Mouse (Mus musculus): ENCODE data around the gene Slc44a2. TPM values are rescaled to one million over a fixed set of nuclear protein-coding genes. Genes with fewer than 3 reads are reported as not detected.
A peak's percentile ranks its signal among the peaks of the same experiment; 100 is the strongest.
"Not testable (repeated sequence)": the region's sequence is repeated elsewhere in the genome, so short reads cannot be mapped to it uniquely, and the experiment has no call there.

The Slc44a2 gene
- 80.9 and 85.5 TPM in 2 replicates for total RNA-seq (2015)
- total RNA-seq (2017) = 66.8 and 68.2 TPM in 2 replicates

DNA sequence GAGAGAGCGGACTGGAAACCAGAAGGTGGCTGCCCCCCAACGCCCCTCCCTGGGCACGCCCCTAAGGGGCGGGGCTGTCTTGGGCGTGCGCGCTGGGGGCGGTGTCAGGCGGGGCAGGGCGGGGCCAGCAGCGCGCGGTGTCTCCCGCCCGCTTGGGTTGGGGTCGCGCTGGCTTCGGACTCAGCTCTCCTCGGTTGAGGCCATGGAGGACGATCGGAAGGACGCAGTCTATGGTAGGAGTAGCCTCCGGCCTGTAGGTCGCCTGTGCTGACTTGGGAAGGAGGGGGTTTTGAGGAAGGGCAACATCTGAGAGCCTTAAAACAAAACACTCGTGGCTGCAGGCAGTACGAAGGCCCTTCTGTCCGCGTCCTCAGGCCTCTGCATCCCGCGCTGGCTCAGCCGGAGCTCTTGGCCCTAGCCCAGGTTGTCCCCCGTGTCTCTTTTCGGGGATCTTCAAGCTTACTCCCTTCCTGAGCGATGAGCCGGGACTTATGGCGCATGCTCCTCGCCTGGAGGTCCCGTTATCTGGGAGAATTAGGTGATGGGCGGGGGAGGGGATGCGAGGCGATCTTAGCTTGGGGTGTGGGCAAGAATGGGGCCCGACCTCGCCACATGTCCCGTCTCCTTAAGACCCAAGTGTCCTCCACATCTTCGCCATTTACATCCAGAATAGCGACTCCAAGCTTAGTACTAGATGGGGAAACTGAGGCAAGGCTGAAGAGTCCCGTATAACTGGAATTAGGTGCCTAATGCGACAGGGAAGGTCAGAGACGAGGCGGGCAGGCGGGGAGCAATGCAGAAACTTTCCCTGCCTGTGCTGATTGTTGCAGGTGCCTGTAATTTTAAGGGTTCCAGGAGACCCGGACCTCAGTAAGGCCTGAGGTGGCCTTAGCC is at the start of gene Slc44a2:
Gene Slc44a2 (plus strand): TSS at position 80 of the 894 bp plus-strand sequence.
- ATAC-seq (replicated peaks; ENCODE audit: poor library complexity) = peak; percentile 74

DNA sequence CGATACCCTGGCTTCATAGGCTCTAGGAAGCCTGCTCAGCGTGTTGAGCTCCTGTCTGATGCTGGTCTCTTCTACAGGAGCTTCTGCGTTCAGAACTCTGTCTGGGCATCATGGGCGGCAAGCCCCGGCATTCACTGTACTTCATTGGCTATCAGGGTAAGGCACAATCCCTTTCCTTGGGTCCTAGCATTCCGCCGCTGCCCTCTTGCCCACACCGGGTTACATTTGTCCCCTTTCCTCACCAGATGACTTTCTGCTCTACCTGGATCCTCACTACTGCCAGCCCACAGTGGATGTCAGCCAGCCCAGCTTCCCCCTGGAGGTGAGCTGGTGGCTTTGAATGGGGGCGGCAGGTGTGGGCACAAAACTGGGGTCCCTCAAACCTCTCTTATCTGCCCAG is 48.1 kb upstream of the Slc44a2 start:
- no peak for ATAC-seq (replicated peaks; ENCODE audit: poor library complexity)

DNA sequence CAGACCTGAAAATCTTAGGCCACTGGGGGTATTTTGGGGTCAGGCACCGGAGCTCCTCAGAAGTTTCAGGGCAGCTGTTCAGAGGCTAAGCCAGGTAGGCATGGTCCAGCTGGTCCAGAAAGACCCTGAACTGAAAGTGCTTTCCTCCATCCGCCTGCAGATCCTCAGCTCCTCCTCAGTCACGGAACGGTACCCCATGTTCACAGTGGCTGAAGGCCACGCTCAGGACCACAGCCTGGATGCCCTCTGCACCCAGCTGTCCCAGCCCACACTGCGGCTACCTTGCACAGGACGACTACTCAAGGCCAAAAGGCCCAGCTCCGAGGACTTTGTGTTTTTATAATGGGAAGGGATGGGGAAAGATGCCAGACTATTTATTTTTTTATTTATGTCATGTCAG is 47.4 kb upstream of the Slc44a2 start:
- ATAC-seq (replicated peaks; ENCODE audit: poor library complexity) = no peak

DNA sequence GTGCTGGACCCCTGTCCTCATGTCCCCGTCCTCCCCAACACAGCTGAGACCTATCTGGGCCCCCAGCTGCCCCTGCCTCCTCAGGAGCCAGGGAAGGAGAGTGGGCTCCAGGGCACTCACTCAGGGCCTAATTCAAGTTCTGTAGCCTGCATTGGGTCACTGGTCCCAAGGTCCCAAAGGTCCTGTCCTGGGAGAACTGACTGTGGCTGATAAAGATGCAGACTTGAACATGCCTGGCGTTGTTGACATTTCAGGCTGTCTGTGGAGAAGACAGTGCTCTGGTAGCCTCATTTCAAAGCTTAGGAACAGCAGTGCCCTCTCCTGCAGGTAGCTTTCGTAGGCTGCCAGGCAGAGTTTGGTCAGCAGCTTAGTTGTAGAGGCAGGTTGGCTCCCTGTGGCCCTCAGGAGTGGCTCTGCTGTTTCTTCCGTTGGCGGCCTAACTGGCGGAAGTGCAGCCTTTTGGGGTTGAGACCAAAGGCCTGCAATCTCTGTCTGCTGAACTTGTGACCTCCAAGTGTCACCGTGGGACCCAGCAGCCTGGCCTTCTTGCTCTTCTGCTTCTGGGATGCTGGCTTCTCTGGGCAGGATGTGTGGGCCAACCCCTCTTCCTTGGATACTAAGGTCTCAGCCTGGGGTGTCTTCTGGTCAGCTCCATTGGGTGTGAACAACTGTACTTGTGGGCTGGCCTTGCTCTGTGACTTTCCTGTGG is 46.8 kb upstream of the Slc44a2 start:
- ATAC-seq (replicated peaks; ENCODE audit: poor library complexity) = no peak

DNA sequence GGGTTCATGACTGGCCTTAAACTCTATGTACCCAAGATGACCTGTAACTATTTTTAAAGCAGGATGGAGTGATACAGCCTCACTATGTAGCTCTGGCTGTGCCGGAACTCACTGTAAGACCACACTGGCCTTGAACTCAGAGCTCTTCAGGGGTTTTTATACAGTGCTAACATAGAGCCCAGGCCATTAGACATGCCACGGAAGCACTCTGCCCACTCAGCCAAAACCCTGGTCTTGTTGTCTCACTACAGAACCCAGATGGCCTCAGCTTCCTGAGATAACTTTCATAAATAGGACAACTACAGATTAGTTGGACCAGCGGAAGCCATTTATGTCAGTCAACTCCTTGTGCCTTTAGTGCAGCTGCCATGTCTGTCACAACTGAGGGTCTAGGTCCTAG is 46.2 kb upstream of the Slc44a2 start:
- ATAC-seq (replicated peaks; ENCODE audit: poor library complexity) = no peak

DNA sequence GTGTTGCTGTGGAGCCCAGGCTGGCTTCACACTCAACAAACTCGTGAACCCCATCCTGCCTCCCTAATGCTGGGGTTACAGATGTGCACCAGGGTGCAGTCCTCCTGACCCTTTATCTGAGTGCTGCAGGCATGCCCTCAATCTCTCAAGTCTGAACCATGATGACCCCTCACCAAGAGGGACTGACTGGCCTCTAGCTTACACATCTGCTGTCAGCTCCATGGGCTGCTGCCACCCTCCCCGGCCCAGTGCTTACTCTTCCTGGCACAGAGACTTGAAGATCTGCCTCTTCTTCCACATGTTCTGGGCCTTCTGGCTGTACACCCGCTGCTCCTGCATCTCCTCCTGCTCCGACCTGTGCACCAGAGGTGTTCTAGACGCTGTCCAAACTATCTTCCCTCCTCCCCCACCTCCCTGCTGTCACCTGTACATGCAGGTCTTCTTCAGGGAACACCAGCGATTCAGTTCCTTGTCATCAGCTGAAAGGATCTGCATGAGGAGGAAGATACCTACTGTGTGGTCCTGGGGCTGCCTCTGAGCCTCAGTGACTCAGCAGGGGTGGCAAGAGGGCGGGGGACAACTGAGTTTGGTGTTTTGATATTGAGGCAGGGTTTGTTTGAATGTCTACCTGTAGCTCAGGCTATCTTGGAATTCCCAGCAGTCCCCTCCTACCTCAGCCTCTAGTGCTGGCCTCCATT is 45.3 kb upstream of the Slc44a2 start:
- no peak for ATAC-seq (replicated peaks; ENCODE audit: poor library complexity)

DNA sequence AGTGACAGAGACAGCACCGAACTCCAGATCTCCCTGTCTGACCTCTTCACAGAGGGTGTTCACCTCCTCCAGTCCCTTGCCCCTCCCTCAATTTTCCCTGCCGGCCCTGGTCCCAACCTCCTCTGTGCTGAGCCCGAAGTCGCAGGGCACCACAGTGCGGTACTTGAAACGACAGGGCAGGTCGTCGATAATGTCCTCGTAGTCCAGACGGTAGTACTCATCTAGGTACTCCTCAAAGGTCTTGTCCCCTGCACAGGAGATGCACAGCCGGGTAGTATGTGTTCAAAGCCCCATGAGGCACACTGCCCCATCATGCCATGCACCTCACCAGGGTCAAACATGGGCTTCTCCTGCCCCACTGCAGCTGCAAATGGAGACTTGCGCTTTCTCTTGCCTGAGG is 44.8 kb upstream of the Slc44a2 start:
- ATAC-seq (replicated peaks; ENCODE audit: poor library complexity) = no peak

DNA sequence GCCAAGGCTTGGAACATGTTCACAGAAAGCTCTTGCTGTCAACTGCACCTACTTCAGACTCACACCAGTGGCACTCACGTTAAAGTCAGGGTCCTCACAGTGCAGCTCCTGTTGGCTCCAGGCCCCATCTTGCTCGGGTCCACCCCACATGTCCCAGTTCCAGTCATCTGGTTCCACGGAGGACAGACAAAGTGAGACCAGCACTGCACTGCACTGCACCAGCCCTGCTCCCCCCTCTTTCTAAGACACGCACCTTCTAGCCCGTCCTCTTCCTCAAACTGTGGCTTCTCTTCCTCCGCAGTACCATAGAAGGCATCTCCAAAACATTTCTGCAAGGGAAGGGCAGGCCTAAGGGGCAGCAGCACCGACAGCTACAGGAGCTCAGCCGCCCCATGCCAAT is 44.2 kb upstream of the Slc44a2 start:
- no peak for ATAC-seq (replicated peaks; ENCODE audit: poor library complexity)

DNA sequence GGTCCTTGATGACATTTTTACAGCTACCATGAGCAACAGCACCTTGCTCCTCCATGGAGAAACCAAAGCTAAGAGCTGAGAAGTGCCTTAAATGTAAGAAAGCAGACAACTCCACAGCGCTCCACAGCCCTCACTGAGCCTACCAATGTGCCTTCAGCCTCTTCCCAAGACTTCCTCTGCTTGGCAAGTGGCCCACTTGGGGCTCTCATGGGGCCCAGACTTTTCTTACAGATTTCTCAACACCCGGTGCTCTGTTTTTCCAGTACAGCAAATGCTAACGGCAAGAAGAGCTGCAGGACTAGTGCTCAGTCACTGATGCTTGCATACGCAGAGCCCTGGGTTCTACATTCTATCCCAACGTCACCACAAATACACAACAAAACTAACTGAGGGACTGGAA is 42.7 kb upstream of the Slc44a2 start:
- no peak for ATAC-seq (replicated peaks; ENCODE audit: poor library complexity)

DNA sequence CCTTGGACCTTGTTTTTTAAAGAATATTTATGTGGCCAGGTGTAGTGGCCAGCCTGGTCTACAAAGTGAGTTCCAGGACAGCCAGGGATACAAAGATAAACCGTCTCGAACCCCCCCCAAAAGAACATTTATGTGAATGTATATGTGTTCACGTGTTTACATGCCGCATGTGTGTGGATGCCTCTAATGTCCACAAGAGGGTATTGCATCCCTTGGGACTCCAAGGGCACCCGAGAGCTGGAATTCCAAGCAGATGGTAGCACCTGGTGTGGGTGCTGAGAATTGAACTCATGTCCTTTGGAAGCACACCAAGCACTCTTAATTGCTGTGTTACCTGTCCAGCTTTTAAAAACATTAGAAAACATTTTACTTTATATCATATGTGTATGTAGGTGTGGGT is 36.9 kb upstream of the Slc44a2 start:
- ATAC-seq (replicated peaks; ENCODE audit: poor library complexity) = no peak

DNA sequence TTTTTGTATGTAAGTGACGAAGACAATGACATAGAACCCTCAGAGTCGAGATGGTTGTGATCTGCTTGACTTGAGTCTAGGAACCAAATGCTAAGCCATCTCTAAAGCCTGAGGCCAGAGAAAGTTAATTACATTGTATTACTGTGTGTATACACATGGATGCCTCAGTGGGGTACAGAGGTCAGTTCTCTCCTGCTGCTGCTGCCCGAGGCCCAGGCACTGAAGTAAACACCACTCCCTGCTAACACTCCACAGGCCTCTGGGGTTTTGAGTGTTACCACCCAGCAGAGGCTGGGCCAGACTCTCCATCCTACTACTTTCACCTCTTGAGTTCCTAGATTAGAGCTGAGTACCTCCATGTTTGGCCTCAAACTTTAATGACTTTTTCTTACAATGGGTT is 36.5 kb upstream of the Slc44a2 start:
- ATAC-seq (replicated peaks; ENCODE audit: poor library complexity) = no peak

DNA sequence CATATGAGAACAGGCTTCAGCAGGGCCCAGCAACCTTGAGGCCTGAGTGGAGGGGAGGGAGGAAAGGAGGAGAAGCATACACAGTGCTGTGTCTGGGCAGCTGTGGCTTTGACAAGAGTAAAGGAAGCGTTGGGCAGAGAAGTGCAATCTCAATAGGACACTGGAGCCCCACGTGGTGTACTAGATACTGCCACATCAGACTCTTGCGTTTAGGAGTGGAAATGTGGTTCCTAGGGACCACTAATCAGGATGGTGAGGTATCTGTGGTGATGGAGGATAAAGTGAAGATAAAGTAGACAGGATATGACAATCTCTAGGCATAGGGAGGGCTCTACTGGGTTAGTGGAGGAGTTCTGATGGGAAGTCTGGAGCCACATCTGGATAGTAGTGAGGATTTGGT is 33.7 kb upstream of the Slc44a2 start:
- ATAC-seq (replicated peaks; ENCODE audit: poor library complexity) = peak; percentile 5; the same call in 1 of the 2 replicates

DNA sequence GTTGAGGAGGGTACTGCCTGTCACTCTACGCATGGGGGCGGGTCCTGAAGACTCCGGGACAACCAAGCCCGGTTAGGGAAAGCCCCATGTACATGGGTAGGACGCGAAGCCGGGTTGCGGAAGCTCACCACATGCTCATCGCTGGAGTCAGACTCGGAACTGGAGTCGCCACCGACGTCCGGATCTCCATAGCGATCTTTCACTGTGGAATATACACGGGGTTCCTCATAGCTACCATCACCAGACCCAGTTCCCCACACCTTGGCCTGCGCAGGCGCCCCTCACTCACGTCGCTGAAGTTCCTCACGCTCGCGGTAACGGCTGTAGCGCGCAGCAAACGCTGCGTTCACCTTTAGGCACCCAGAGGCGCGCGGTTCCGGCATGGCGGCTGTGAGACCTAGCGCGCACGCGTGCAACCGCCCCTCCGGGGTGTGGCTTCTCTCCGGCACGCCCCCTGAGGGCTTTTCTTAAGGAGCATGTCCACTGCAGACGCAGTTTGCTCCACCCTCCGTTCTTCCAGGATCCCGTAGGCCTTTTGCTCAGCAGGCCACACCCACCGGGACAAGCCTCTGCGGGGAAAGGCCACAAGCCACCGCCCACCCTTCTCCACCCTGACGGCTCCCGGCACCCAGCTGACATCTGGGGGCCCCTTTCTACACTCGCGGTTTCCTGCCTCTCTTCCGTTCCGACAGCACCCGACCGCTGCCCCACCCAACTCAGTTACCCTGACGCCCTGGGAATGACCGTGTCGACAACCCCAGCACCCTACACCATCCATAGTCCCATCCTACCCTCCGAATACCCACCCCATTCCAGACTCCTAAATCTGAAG is 32.7 kb upstream of the Slc44a2 start, which contains the start of gene Kri1:
Gene Kri1 (minus strand): TSS at position 399 of the 832 bp plus-strand sequence.
- peak; percentile 67 for ATAC-seq (replicated peaks; ENCODE audit: poor library complexity)

DNA sequence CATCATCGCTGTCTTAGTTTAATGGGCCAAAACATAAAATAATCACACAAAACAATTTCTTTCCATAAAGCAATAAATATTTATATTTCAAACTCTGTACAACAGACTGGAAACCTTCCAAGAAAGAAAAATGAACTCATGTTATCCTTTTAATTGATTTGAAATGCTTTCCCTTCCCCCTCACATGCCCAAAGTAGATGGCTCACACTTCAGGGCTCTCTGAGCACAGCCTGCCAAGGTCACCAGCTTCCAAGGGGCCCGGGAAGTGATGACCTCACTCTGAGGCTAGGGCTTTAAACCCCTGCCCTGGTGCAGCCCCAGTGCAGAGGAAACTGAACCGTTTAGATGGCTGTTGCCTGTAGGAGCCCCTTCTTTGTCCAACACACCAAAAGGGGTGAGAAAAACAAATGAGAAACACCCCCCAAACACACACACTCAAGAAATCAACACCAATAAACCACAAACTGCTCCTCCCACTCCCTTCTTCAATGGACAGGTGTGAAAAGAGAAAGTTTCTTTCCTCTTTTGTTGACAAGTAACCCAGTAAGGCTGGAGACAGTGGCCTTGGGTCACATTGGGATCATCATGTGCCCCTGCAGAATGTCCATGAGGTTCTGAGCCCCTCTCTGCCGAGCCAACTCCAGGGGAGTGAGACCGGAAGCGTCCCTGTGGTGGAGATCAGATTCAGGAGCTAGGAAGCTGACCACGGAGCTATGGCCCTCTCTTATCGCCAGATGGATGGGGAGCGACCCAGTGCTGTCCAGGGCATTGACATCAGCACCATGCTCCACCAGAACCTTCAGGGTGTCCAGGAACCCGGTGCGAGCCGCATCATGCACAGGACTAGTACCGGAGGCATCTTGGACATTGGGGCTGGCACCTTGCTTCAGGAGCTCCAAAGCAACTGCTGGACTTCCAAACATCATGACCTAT is 31.8 kb upstream of the Slc44a2 start:
- no peak for ATAC-seq (replicated peaks; ENCODE audit: poor library complexity)

DNA sequence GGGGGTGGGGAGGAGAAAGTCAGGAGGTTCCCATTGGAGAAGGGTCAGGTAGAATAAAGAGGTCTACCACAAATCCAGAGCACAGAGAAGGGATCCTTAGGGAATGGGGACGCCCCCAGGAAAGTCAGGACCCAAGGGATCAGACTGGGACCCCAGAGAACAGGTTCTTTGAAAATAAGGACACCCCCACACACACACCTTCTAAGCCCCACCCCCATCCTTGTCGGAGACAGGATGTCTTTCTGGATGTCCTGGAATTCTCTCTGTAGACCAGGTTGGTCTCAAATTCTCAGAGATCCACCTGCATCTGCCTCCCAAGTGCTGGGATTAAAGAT is 31.2 kb upstream of the Slc44a2 start:
- ATAC-seq (replicated peaks; ENCODE audit: poor library complexity) = no peak

DNA sequence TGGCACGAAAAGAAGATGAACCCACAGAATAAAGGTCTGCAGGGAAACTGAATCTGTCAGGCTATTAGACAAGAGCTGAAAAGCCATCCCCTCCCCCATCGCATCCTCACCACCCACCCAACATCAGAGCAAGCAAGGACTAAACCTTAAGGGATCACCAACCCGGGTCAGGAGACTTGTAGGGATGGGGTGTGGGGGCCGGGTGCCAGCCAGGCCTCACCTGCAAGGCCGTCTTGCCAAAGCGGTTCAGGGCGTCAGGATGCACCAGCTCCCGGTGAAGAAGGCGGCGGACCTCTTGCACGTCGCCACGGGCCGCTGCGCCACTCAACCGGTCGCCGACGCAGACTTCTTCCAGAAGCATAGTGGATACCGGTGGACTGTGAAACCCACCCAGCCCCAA is 29.9 kb upstream of the Slc44a2 start:
- peak; percentile 1 for ATAC-seq (replicated peaks; ENCODE audit: poor library complexity)

DNA sequence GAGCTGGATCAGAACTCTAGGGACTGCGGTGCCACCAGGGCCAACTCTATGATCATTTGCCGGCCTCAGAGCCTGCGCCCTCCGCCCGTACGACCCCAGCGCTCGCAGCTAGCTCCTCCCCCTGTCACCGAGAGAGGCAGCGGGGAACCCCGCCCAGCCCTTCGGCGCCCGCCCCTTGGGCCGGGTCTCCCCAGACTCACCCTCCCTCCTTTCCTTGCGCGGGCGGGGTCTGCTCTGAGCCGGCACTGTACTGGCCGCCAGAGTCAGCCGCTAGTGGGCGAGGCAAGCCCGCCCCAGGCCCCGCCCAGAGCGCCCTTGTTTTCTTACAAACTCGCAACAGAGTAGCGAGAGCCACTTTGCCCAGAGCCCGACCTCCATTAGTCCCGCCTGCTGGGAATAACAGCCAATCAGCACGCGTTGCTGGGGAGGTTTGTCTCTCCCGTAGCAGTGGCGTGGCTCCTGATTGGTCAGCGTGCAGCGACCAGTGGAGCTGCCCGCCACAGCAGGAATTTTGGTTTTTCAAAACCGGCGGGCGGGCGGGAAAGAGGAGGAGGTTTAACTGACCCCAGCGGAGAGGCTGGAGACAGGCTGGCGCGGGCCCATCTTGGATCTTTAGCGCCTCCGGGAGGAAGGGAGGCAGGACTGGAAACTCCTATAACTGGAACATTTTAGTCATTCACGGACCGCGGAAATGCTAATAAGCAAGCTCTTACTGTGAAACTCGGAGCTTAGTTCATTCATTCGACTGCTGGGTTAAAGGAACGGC is 29.3 kb upstream of the Slc44a2 start, which contains the start of gene Cdkn2d:
Gene Cdkn2d (minus strand): TSS at position 386 of the 766 bp plus-strand sequence.
- peak; percentile 65 for ATAC-seq (replicated peaks; ENCODE audit: poor library complexity)

DNA sequence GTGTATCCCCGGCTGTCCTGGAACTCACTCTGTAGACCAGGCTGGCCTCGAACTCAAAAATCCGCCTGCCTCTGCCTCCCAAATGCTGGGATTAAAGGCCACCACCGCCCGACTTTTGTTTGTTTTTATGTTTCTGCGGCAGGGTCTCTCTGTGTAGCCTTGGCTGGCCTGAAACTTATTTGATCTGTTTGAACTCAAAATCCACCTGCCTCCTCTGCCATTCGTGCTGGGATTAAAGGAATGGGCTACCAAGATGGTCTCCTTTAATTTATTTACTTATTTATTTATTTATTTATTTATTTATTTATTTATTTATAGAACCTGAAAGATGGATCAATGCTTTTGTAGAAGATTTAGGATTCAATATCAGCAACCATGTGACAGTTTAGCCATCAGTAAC is 28.6 kb upstream of the Slc44a2 start:
- not testable (repeated sequence) for ATAC-seq (replicated peaks; ENCODE audit: poor library complexity)

DNA sequence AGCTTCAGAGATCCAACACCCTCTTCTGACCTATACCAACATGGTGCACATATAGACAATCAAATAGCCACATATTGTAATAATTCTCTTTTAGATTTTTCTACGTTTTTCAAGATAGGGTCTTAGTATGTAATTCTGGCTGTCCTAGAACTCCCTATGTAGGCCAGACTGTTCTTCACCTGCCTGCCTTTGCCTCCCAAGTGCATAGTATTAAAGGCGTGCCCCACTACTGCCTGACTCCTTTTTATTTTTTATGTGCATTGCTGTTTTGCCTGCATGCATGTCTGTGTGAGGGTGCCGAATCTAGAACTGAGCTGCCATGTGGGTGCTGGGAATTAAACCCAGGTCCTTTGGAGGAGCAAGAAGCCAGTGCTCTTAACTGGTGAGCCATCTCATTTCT is 28.2 kb upstream of the Slc44a2 start:
- no peak for ATAC-seq (replicated peaks; ENCODE audit: poor library complexity)

Data from megakaryocyte progenitor cell, adult 5-6 weeks (primary cell).